Mouse (Mus musculus): Measurements from ENCODE around the gene Edil3. TPM values are rescaled to one million over a fixed set of nuclear protein-coding genes. Genes with fewer than 3 reads are reported as not detected.

Gene Edil3
- polyA plus RNA-seq, 1 experiment from 2014 or later = 17.5 TPM

GRCm38 (mm10) chr13:88833732-88834131 is 12.5 kb downstream of the Edil3 start:
- Histone ChIP-seq H3K27ac (replicated peaks) (no peak overlapping the region), H3K36me3 (no peaks in the 10 kb centered on the region), H3K27me3 (ENCODE audit: low read depth, poor library complexity, severe bottlenecking) (no peaks in the 10 kb centered on the region), H3K4me3 (no peak overlapping the region), H3K4me1 (no peaks in the 10 kb centered on the region), H3K9me3 (replicated peaks) (no peaks in the 10 kb centered on the region)
- 86% methylated on average over 1 of the region's 1 CpGs for WGBS
- no peak for DNase-seq (ENCODE audit: low spot score)

- Histone ChIP-seq H3K36me3 (no peaks in the 10 kb centered on the region), H3K4me3 (no peak overlapping the region), H3K9me3 (replicated peaks) (no peaks in the 10 kb centered on the region), H3K4me1 (no peaks in the 10 kb centered on the region), H3K27ac (replicated peaks) (no peak overlapping the region), H3K27me3 (ENCODE audit: low read depth, poor library complexity, severe bottlenecking) (no peaks in the 10 kb centered on the region)
- no peak for DNase-seq (ENCODE audit: low spot score)
- WGBS = 85% methylated on average over 4 of the region's 4 CpGs
These were observed 28.5 kb downstream of the Edil3 start for GRCm38 (mm10) chr13:88849739-88850138.

GRCm38 (mm10) chr13:88879960-88880359 is 58.7 kb downstream of the Edil3 start:
- DNase-seq (ENCODE audit: low spot score) = no peak
- 96% methylated on average over 2 of the region's 2 CpGs for WGBS
- no peaks in the 10 kb centered on the region for H3K9me3 ChIP-seq (replicated peaks)
- H3K4me1 ChIP-seq = no peaks in the 10 kb centered on the region
- H3K4me3 ChIP-seq = no peak overlapping the region
- H3K27ac ChIP-seq (replicated peaks) = no peak overlapping the region
- H3K36me3 ChIP-seq = no peaks in the 10 kb centered on the region
- H3K27me3 ChIP-seq (ENCODE audit: low read depth, poor library complexity, severe bottlenecking) = no peaks in the 10 kb centered on the region

- Histone ChIP-seq H3K9me3 (replicated peaks) (no peaks in the 10 kb centered on the region), H3K36me3 (no peaks in the 10 kb centered on the region), H3K27me3 (ENCODE audit: low read depth, poor library complexity, severe bottlenecking) (no peaks in the 10 kb centered on the region), H3K4me1 (no peaks in the 10 kb centered on the region), H3K4me3 (no peak overlapping the region), H3K27ac (replicated peaks) (no peak overlapping the region)
- 80% methylated on average over 3 of the region's 3 CpGs for WGBS
- DNase-seq (ENCODE audit: low spot score) = no peak
These were observed 69.5 kb downstream of the Edil3 start for GRCm38 (mm10) chr13:88890728-88891127.

GRCm38 (mm10) chr13:88900046-88900445 is 78.8 kb downstream of the Edil3 start:
- Histone ChIP-seq H3K27me3 (ENCODE audit: low read depth, poor library complexity, severe bottlenecking) (no peaks in the 10 kb centered on the region), H3K9me3 (replicated peaks) (no peaks in the 10 kb centered on the region), H3K4me3 (no peak overlapping the region), H3K4me1 (no peaks in the 10 kb centered on the region), H3K36me3 (no peaks in the 10 kb centered on the region), H3K27ac (replicated peaks) (no peak overlapping the region)
- DNase-seq (ENCODE audit: low spot score) = no peak
- WGBS = 93% methylated on average over 3 of the region's 3 CpGs

- no peak for DNase-seq (ENCODE audit: low spot score)
- Histone ChIP-seq H3K4me3 (no peak overlapping the region), H3K9me3 (replicated peaks) (no peaks in the 10 kb centered on the region), H3K36me3 (no peaks in the 10 kb centered on the region), H3K4me1 (no peaks in the 10 kb centered on the region), H3K27me3 (ENCODE audit: low read depth, poor library complexity, severe bottlenecking) (no peaks in the 10 kb centered on the region), H3K27ac (replicated peaks) (no peak overlapping the region)
- 87% methylated on average over 1 of the region's 1 CpGs for WGBS
These were observed 86.1 kb downstream of the Edil3 start for GRCm38 (mm10) chr13:88907405-88907804.

- H3K36me3 ChIP-seq = no peaks in the 10 kb centered on the region
- H3K4me1 ChIP-seq = no peaks in the 10 kb centered on the region
- DNase-seq (ENCODE audit: low spot score) = no peak
- 84% methylated on average over 1 of the region's 1 CpGs for WGBS
- H3K27me3 ChIP-seq (ENCODE audit: low read depth, poor library complexity, severe bottlenecking) = no peaks in the 10 kb centered on the region
- no peaks in the 10 kb centered on the region for H3K9me3 ChIP-seq (replicated peaks)
- H3K27ac ChIP-seq (replicated peaks) = no peak overlapping the region
- H3K4me3 ChIP-seq = no peak overlapping the region
These were observed 86.9 kb downstream of the Edil3 start for GRCm38 (mm10) chr13:88908187-88908586.

GRCm38 (mm10) chr13:88916503-88916902 is 95.2 kb downstream of the Edil3 start:
- Histone ChIP-seq H3K4me3 (no peak overlapping the region), H3K9me3 (replicated peaks) (no peaks in the 10 kb centered on the region), H3K36me3 (no peaks in the 10 kb centered on the region), H3K27ac (replicated peaks) (no peak overlapping the region), H3K4me1 (no peaks in the 10 kb centered on the region), H3K27me3 (ENCODE audit: low read depth, poor library complexity, severe bottlenecking) (no peaks in the 10 kb centered on the region)
- 47% methylated on average over 2 of the region's 2 CpGs for WGBS
- DNase-seq (ENCODE audit: low spot score) = no peak

GRCm38 (mm10) chr13:88929626-88930025 is 108.4 kb downstream of the Edil3 start:
- 53% methylated on average over 4 of the region's 4 CpGs for WGBS

GRCm38 (mm10) chr13:88938564-88938963 is 117.3 kb downstream of the Edil3 start:
- H3K27me3 ChIP-seq (ENCODE audit: low read depth, poor library complexity, severe bottlenecking) = no peaks in the 10 kb centered on the region
- no peak for DNase-seq (ENCODE audit: low spot score)
- no peaks in the 10 kb centered on the region for H3K9me3 ChIP-seq (replicated peaks)
- no peaks in the 10 kb centered on the region for H3K4me1 ChIP-seq
- no peak overlapping the region for H3K4me3 ChIP-seq
- no peak overlapping the region for H3K27ac ChIP-seq (replicated peaks)
- H3K36me3 ChIP-seq = no peaks in the 10 kb centered on the region
- WGBS = 89% methylated on average over 2 of the region's 2 CpGs

More at GRCm38 (mm10) chr13:88929626-88930025, 108.4 kb downstream of the Edil3 start:
- no peaks in the 10 kb centered on the region for H3K36me3 ChIP-seq
- peaks cover 4% of the 10 kb centered on the region; the same call in 1 of the 2 replicates for H3K4me1 ChIP-seq
- H3K9me3 ChIP-seq (replicated peaks) = no peaks in the 10 kb centered on the region
- H3K27ac ChIP-seq (replicated peaks) = no peak overlapping the region
- no peak overlapping the region for H3K4me3 ChIP-seq
- no peak for DNase-seq (ENCODE audit: low spot score)
- H3K27me3 ChIP-seq (ENCODE audit: low read depth, poor library complexity, severe bottlenecking) = no peaks in the 10 kb centered on the region

- Histone ChIP-seq H3K36me3 (no peaks in the 10 kb centered on the region), H3K27me3 (ENCODE audit: low read depth, poor library complexity, severe bottlenecking) (no peaks in the 10 kb centered on the region), H3K4me1 (no peaks in the 10 kb centered on the region), H3K27ac (replicated peaks) (no peak overlapping the region), H3K9me3 (replicated peaks) (no peaks in the 10 kb centered on the region), H3K4me3 (no peak overlapping the region)
- WGBS = 82% methylated on average over 4 of the region's 4 CpGs
- DNase-seq (ENCODE audit: low spot score) = no peak
These were observed 151.1 kb downstream of the Edil3 start for GRCm38 (mm10) chr13:88972355-88972754.

- no peaks in the 10 kb centered on the region for H3K27me3 ChIP-seq (ENCODE audit: low read depth, poor library complexity, severe bottlenecking)
- 91% methylated on average over 4 of the region's 4 CpGs for WGBS
- no peaks in the 10 kb centered on the region for H3K4me1 ChIP-seq
- H3K27ac ChIP-seq (replicated peaks) = no peak overlapping the region
- H3K9me3 ChIP-seq (replicated peaks) = no peaks in the 10 kb centered on the region
- no peak for DNase-seq (ENCODE audit: low spot score)
- H3K4me3 ChIP-seq = no peak overlapping the region
- no peaks in the 10 kb centered on the region for H3K36me3 ChIP-seq
These were observed 186.6 kb downstream of the Edil3 start for GRCm38 (mm10) chr13:89007696-89008427.

GRCm38 (mm10) chr13:89012500-89012899 is 191.2 kb downstream of the Edil3 start:
- Histone ChIP-seq H3K36me3 (no peaks in the 10 kb centered on the region), H3K4me1 (no peaks in the 10 kb centered on the region), H3K9me3 (replicated peaks) (no peaks in the 10 kb centered on the region), H3K4me3 (no peak overlapping the region), H3K27ac (replicated peaks) (no peak overlapping the region), H3K27me3 (ENCODE audit: low read depth, poor library complexity, severe bottlenecking) (no peaks in the 10 kb centered on the region)
- no peak for DNase-seq (ENCODE audit: low spot score)

All from midbrain, embryonic 10.5 days (tissue).